Mouse (Mus musculus) layer of hippocampus, postnatal 36 days (tissue): ENCODE results near the gene Kctd15. TPM values are rescaled to one million over a fixed set of nuclear protein-coding genes. Genes with fewer than 3 reads are reported as not detected.

ENCODE experiments used
- DNase-seq, 2 experiments: peaks; one replicate each; pipeline ENCODE4 v3.0.0; 2022
- total RNA-seq, 2 experiments: library from RNA; stranded (reverse); gene quantifications; 2 replicates each; pipeline ENCODE4 v1.2.3; 2021

Kctd15 gene
- total RNA-seq, 2 experiments from 2014 or later, result 12.2 to 14.2 TPM

DNA sequence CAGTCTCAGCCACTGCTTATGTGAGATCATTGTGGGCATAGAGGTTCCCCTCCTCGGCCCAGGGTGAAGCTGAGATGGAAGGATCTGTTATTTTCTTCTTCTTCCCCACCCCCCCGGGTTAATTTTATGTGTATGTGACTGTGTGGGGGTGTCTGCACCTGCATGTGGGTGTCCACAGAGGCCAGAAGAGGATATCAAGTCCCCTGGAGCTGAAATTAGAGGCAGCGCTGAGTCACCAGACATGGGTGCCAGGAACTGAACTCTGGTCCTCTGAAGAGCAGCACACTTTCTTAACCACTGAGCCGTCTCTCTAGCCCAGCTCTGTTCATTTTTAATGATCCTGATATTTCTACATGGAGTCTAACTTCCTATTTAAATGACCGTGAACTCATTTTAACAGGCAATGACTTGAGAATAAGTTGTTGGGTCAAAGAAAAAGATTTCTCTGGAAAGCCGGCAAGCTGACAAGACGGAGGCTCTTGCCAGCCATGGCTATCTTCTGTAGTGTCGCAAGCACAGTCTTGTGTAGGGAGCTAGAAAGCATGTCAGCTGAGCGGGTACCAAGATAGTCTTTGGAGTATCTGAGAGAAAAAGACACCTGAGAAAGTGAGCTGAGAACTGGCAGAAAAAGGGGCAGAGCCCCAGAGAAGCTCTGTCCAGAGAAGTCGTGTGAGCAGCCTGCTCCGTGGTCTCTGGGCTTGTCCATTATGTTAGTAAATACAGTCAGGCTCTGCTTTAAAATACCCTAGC, 38.2 kb downstream of the Kctd15 start:
- DNase-seq, result no peak

DNA sequence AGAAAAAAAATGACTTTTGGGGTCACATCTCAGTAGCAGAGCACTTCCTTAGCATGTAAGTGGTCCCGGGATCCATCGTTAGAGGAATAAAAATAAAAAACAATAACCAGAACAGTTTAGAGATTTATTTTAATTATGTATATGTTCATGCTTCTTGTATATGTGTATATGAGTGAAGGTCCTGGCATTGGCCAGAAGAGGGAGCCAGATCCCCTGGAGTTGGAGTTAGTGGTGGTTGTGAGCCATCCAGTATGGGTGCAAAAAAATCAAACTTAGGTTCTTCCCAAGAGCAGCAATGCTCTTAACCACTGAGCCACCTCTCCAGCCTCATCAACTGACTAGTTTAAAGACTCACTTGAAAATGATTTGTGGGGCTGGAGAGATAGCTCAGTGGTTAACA, 40.3 kb downstream of the Kctd15 start:
- no peak for DNase-seq

DNA sequence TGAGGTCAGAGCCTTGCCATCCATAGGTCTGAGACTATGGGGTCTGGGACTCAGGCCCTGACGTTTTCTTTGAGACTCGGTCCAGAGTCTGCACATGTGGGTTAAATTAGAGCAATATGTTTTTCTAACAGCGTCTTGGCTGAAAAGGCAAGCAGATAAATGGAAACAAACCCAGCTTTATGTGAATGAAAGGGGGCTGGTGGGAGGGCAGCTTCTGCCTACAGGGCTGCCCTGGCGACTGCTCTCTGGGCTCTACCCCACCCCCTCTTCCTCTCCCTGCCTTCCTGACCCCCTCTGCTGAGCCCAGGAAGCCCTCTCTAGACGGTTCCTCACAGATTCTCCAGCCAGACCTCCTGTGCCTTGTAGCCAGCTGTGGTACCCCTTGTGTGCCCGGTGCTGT, 46.1 kb downstream of the Kctd15 start:
- no peak for DNase-seq

DNA sequence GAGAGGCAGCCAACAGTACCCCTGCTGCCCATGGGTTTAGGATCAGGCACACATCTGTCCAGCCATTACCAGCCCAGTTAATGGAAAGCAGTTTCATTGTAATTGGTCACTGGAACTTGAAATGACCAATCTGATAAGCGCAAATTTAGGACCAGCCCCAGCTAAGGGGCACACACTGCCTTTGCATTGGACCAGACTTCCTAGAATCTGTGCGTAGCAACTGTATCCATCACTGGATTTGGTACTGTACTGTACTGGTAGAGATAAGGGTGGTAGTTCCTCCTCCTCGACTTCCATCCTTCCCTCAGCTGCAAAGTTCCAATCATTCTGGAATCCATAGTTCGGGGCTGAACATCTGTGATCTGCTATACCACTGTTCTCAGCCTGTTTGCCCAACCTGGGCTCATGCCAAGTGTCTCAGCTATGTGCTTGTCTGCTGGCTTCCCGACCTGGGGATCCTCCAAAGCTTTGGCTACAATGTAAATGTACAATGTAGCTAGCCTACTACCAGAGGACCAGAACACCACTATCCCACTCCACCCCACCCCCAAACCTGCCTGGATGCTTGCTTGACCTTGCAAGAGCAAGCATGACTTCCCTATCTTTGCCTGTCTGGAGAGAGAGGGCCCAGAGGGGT, 49.1 kb downstream of the Kctd15 start:
- DNase-seq, result no peak

DNA sequence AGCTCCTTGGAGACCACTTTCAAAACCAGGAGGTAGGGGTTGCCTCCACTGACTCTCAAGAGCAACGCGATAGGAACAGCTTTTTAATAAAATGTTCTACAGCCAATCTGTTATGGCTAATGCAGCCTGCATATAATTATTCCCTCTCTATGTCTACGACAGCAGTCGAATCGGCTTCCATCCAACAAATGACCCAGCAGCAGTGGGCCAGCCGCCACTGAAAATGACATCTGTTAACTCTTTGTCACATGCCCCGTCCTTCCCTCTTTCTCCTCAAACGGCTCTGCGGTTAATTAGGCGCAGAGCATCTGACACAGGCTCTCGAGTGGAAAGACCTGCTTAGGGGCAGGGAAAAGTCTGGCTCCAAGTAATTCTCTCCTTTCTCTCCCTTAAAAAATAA, 49.8 kb downstream of the Kctd15 start:
- peak; percentile 8 to 26 for DNase-seq

DNA sequence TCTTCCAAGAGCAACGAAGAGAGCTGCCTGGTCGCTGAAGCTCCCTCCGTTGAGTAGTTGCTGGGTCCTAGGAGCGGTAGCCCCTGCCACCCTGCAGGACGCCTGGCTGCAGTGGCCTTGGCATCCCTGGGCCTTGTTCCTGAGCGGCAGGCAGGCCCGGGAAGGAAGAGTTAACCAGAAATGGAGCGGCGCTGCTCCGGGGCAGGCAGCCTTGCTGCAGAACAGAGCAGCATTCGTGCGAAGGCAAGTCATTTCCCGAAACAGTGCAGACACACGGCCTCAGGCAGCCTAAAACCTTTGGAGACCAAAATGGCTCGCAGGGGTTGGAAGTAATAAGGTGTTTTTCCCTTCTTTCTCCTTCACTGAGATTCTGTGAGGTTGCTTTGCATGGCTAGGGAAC, 50.5 kb downstream of the Kctd15 start:
- DNase-seq, result peak in 1 of 2 experiments; percentile 11

DNA sequence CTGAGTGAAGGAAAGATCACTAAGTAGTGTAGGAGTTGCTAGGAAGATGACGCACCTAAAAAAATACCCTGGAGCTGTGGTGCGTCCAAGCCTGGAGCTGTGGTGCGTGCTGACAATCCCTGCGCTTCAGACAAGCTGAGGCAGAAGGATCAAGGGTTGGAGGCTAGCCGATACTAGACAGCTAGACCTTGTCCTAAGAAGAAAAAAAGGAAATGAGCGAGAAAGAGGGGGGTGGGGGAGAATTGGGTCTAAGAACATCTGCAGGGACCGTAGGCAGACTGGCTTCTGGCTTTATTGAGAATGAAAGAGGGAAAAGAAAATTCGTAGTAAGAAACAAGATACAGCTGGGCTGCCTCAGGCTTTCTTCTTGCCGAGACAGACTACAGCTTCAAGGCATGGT, 58.0 kb downstream of the Kctd15 start:
- no peak for DNase-seq

DNA sequence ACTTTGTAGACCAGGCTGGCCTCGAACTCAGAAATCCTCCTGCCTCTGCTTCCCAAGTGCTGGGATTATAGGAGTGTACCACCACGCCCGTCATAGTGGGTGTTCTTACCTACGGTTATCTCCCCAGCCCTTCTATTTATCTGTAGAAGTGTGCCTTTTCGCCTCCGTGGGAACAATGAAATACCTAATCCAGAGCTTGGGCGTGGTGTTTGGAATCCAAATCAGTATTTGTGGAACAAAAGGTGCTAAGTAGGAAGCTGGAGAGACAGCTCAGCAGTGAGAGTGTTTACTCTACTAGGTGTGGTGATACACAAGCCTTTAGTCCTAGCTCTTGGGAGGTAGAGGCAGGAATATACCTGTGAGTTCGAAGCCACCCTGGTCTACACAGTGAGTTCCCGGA, 58.5 kb downstream of the Kctd15 start:
- DNase-seq, result no peak

DNA sequence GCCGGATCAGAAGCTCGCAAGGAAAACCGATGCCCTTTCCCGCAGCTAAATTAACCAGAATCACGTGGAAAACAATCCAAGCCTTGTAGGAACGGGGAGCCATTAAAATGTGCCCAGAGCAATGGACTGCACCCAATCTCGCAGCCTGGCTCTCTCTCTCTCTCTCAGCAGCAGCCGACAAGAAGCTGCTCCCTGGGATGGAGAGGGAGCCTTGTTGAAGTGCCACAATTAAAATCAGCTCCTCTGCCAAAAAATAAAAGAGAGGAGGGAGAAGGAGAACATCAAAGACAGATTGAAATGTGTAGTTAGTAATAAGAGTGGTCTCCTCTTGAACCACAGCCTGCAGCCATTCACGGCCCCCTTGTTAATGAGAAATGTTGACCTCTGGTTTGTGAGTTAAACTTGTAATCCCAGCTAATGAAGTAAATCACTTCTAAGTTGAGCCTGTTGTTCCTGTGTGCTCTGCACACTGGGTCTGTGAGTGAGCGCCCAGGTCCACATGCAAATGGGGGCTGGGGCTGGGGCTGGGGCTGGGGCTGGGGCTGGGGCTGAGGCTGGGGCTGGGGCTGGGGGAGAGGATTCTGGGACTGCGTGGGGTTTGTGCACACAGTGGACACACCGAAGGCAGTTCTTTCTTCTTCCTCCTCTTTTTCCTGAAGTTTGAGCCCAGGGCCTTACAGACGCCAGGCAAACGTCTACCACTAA, 59.8 kb downstream of the Kctd15 start:
- peak in 1 of 2 experiments; percentile 11 for DNase-seq

DNA sequence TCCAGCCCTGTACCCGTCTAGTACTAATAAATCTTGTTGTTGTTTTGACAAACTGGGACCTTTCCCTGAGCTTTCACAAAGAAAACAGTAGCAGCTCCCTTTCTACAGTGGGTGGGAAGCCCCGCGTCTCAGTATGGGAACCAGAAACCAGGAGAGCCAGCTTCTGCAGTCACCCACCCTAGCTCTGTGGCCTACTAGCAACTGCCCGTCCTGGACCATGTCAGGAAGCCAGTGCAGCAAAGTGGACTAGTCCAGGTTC, 61.3 kb downstream of the Kctd15 start:
- no peak for DNase-seq

DNA sequence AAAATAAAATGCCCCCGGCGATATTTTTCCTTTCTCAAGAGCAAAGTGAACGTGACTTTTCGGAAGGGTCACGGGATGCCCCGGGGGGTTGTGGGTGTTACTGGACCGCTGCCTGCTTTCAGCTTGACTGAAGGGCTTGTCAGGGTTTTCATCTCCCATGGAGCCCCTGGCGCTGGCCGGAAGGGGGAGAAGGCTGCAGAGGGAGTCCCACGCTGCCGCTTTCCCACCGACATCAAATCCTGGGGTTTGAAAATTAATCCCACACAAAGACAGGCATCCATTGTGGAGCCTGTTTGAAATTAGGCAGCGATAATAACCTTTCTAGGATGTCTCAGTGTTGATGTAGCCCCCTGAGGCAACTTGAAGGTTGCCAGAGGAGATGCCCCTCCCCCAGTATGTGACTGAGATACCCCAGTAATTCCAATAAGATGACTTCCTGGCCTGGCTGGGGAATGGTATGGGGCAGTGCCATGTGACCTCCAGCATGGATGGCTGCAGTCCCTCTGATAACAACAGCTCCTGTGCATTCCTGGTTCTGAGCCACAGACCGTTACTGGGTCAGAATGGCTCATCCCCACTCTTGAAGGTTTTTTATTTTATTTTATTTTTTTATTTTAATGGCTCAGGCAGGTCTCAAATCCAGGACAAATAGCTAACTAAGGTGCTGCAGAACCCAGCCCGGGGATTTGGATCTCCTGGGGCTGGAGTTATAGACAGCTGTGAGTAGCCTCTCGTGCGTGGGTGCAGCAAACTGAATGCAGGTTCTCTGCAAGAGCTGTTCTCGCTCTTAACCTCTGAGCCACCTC, 61.8 kb downstream of the Kctd15 start:
- peak; percentile 19 to 23 for DNase-seq

DNA sequence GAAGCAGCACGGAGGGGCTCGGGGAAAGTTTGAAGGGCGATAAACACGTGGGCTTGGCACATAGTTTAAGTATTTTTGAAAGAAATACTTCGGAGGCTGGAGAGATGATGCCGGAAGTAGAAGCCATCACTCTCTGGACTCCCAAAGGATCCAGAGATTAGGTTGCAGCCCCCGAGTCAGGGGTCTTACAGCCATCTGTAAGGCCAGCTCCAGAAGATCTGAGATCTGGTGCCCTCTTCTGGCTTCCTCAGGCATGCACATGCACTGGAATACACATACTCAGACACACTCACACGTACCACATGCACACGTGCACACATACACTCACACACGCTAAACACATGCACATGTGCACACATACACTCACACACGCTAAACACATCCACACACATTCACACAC, 65.8 kb downstream of the Kctd15 start:
- no peak for DNase-seq

Other genes starting within 250 kb of the Kctd15 start
- 10 to 100 TPM; 28.6 to 36.8 TPM for gene Chst8, start 156.0 kb upstream of the Kctd15 start, total RNA-seq